In genomic region chr4:94517631-94518030, GRCm38 (mm10) we compare ENCODE assay signal across 9 mouse cellular contexts. TPM values are rescaled to one million over a fixed set of nuclear protein-coding genes. Genes with fewer than 3 reads are reported as not detected.
A peak's percentile ranks its signal among the peaks of the same experiment; 100 is the strongest.
DNase-seq lines count a peak whose midpoint lies in the region; ATAC-seq and TF ChIP-seq lines count a peak whose summit lies in the region.
"Had no signal": no experiment of that assay in that cellular context is flagged by ENCODE, and none has a peak within 500 bp of the region (broad histone marks: within the 10 kb centered on the region; RNA-seq: fewer than 3 reads in every experiment).

No protein-coding gene starts in this region.

- no peak overlapping the region for H3K27ac ChIP-seq in hindbrain, embryonic 11.5 days (ENCODE audit: low read depth, low read length)
- no peak overlapping the region for H3K27ac ChIP-seq in hindbrain, embryonic 12.5 days
- no peak overlapping the region for H3K27ac ChIP-seq in ES-Bruce4 (ENCODE audit: insufficient read depth, low read length)
- H3K27ac ChIP-seq in midbrain, embryonic 16.5 days (ENCODE audit: low read length), result no peak overlapping the region
- H3K27ac ChIP-seq: macrophage had no signal

- TF ChIP-seq POLR2A in ES-Bruce4 (IDR thresholded peaks at IDR 0.05; ENCODE audit: insufficient read depth, low read length), result no peak
- no peak for TF ChIP-seq POLR2A in brain, embryonic 14.5 days (IDR thresholded peaks at IDR 0.05; ENCODE audit: borderline replicate concordance, extremely low read depth, insufficient read depth, insufficient read length, poor library complexity, severe bottlenecking)

- H3K4me1 ChIP-seq in hindbrain, embryonic 11.5 days (replicated peaks; ENCODE audit: control insufficient read depth, insufficient read depth, low read length), result no peaks in the 10 kb centered on the region
- H3K4me1 ChIP-seq in hindbrain, embryonic 12.5 days, result no peaks in the 10 kb centered on the region
- H3K4me1 ChIP-seq in ES-Bruce4 (ENCODE audit: control insufficient read depth, insufficient read depth, low read length), result no peaks in the 10 kb centered on the region
- no peaks in the 10 kb centered on the region for H3K4me1 ChIP-seq in midbrain, embryonic 16.5 days (ENCODE audit: control insufficient read depth, insufficient read depth, low read length)

- DNase-seq in hindbrain, embryonic 11.5 days (ENCODE audit: low spot score), result peak; percentile 74
- DNase-seq in brain, embryonic 14.5 days (ENCODE audit: low read depth), result peak; percentile 89
- DNase-seq in layer of hippocampus, postnatal 25 days (ENCODE audit: extremely low spot score in 1 of 2, low spot score in 1 of 2), result peak; percentile 17 to 68
- peak; percentile 5 to 11 for DNase-seq in thymus, postnatal 36 days

- H3K4me2 ChIP-seq in hindbrain, embryonic 11.5 days (replicated peaks; ENCODE audit: low read depth, low read length), result no peak overlapping the region
- no peak overlapping the region for H3K4me2 ChIP-seq in hindbrain, embryonic 12.5 days (replicated peaks)
- no peak overlapping the region for H3K4me2 ChIP-seq in midbrain, embryonic 16.5 days (ENCODE audit: low read length)

- TF ChIP-seq CTCF in ES-Bruce4 (IDR thresholded peaks at IDR 0.05; ENCODE audit: low read depth, low read length), result peak; percentile 5
- TF ChIP-seq CTCF in brain, embryonic 14.5 days (IDR thresholded peaks at IDR 0.05; ENCODE audit: borderline replicate concordance, extremely low read depth, insufficient read depth, insufficient read length), result peak; percentile 68; the same call in 1 of the 2 replicates

- 73% methylated on average over 4 of the region's 4 CpGs for WGBS in hindbrain, embryonic 11.5 days
- 69% methylated on average over 4 of the region's 4 CpGs for WGBS in hindbrain, embryonic 12.5 days
- WGBS in midbrain, embryonic 16.5 days, result 55% methylated on average over 4 of the region's 4 CpGs

- no peaks in the 10 kb centered on the region for H3K27me3 ChIP-seq in hindbrain, embryonic 11.5 days (ENCODE audit: control insufficient read depth, insufficient read depth, low read length)
- no peaks in the 10 kb centered on the region for H3K27me3 ChIP-seq in hindbrain, embryonic 12.5 days
- no peaks in the 10 kb centered on the region for H3K27me3 ChIP-seq in ES-Bruce4 (ENCODE audit: control insufficient read depth, insufficient read depth, low read length, poor library complexity, severe bottlenecking)
- no peaks in the 10 kb centered on the region for H3K27me3 ChIP-seq in midbrain, embryonic 16.5 days (ENCODE audit: control insufficient read depth, insufficient read depth, low read depth, low read length)

- no peak for ATAC-seq in hindbrain, embryonic 11.5 days (ENCODE audit: low FRiP score)
- no peak for ATAC-seq in hindbrain, embryonic 12.5 days (ENCODE audit: low FRiP score)
- ATAC-seq in frontal cortex, adult (ENCODE audit: low TSS enrichment), result peak; percentile 80
- peak; percentile 64; the same call in 1 of the 2 replicates for ATAC-seq in midbrain, embryonic 16.5 days

- TF ChIP-seq EP300 in ES-Bruce4 (IDR thresholded peaks at IDR 0.05; ENCODE audit: insufficient read depth, low read depth, low read length), result no peak

- H3K9ac ChIP-seq in hindbrain, embryonic 11.5 days (ENCODE audit: low read depth, low read length), result no peak overlapping the region
- no peak overlapping the region for H3K9ac ChIP-seq in hindbrain, embryonic 12.5 days
- H3K9ac ChIP-seq in ES-Bruce4 (ENCODE audit: low read depth, poor library complexity, severe bottlenecking), result no peak overlapping the region
- no peak overlapping the region for H3K9ac ChIP-seq in midbrain, embryonic 16.5 days (ENCODE audit: low read depth, low read length)

- H3K4me3 ChIP-seq in hindbrain, embryonic 11.5 days (ENCODE audit: low read depth, low read length), result no peak overlapping the region
- no peak overlapping the region for H3K4me3 ChIP-seq in hindbrain, embryonic 12.5 days
- no peak overlapping the region for H3K4me3 ChIP-seq in ES-Bruce4 (ENCODE audit: low read depth, low read length)
- H3K4me3 ChIP-seq in midbrain, embryonic 16.5 days (ENCODE audit: low read depth, low read length), result no peak overlapping the region

- no peaks in the 10 kb centered on the region for H3K36me3 ChIP-seq in hindbrain, embryonic 11.5 days (ENCODE audit: control insufficient read depth, insufficient read depth, low read length)
- H3K36me3 ChIP-seq in hindbrain, embryonic 12.5 days, result peaks cover 6% of the 10 kb centered on the region; the same call in 1 of the 2 replicates
- H3K36me3 ChIP-seq in ES-Bruce4 (ENCODE audit: control insufficient read depth, insufficient read depth, low read length, poor library complexity, severe bottlenecking), result no peaks in the 10 kb centered on the region; the same call in 1 of the 2 replicates
- no peaks in the 10 kb centered on the region for H3K36me3 ChIP-seq in midbrain, embryonic 16.5 days (ENCODE audit: control insufficient read depth, insufficient read depth, low read length)

- H3K9me3 ChIP-seq in hindbrain, embryonic 11.5 days (ENCODE audit: control insufficient read depth, low read length), result no peaks in the 10 kb centered on the region
- H3K9me3 ChIP-seq in hindbrain, embryonic 12.5 days (replicated peaks), result no peaks in the 10 kb centered on the region
- H3K9me3 ChIP-seq in ES-Bruce4 (replicated peaks; ENCODE audit: control insufficient read depth, insufficient read depth, low read length, poor library complexity, severe bottlenecking), result no peaks in the 10 kb centered on the region
- H3K9me3 ChIP-seq in midbrain, embryonic 16.5 days (replicated peaks; ENCODE audit: control insufficient read depth, low read length, poor library complexity, severe bottlenecking), result no peaks in the 10 kb centered on the region

RNA-seq across cellular contexts. Expression of gene Gm10306, which starts 38.7 kb away (rescaled TPM):
- 0.57 TPM in 1 of 2 replicates, not detected in the other for polyA plus RNA-seq in hindbrain, embryonic 11.5 days (2014; fragmentation: Nextera tagmentation; extraction: Ambion mirVana)
- polyA plus RNA-seq in hindbrain, embryonic 12.5 days (2016; fragmentation: Nextera tagmentation; extraction: Ambion mirVana), result not detected in 2 replicates
- polyA plus RNA-seq in ES-Bruce4 (2011; ENCODE audit: insufficient read depth, insufficient read length, low read depth, missing spikeins), result not detected in 2 replicates
- 0.16 and 0.21 TPM in 2 replicates for polyA plus RNA-seq in brain, embryonic 14.5 days (2012; rRNA removed)
- not detected for total RNA-seq in layer of hippocampus, postnatal 25 days (2021)
- polyA plus RNA-seq in midbrain, embryonic 16.5 days (2015; fragmentation: Nextera tagmentation; extraction: Ambion mirVana), result 0.45 TPM in 1 of 2 replicates, not detected in the other
- polyA plus RNA-seq: macrophage had no signal

RNA-seq across cellular contexts. Expression of gene Caap1, which starts 39.0 kb away (rescaled TPM):
- 30.4 and 32.4 TPM in 2 replicates for polyA plus RNA-seq in hindbrain, embryonic 11.5 days (2014; fragmentation: Nextera tagmentation; extraction: Ambion mirVana)
- 35.0 and 37.3 TPM in 2 replicates for polyA plus RNA-seq in hindbrain, embryonic 12.5 days (2016; fragmentation: Nextera tagmentation; extraction: Ambion mirVana)
- polyA plus RNA-seq in ES-Bruce4 (2011; ENCODE audit: insufficient read depth, insufficient read length, low read depth, missing spikeins), result 25.2 and 28.8 TPM in 2 replicates
- polyA plus RNA-seq in brain, embryonic 14.5 days (2012; rRNA removed), result 14.7 and 15.0 TPM in 2 replicates
- total RNA-seq in layer of hippocampus, postnatal 25 days (2021), result 10 to 100 TPM; 10.8 to 11.5 TPM
- polyA plus RNA-seq in midbrain, embryonic 16.5 days (2015; fragmentation: Nextera tagmentation; extraction: Ambion mirVana), result 15.6 and 18.1 TPM in 2 replicates

Comparison
In these comparisons a context has a peak if more than half of its experiments do, and no peak if none do; other contexts are left out.
1. ATAC-seq: peak in frontal cortex, adult (single experiment) and midbrain, embryonic 16.5 days (single experiment); none in hindbrain, embryonic 11.5 days (single experiment) and hindbrain, embryonic 12.5 days (single experiment).
2. DNase-seq: peak in every context shown above with its lines; median percentile 89 in brain, embryonic 14.5 days; 74 in hindbrain, embryonic 11.5 days; 42 in layer of hippocampus, postnatal 25 days; 8 in thymus, postnatal 36 days.